Mouse (Mus musculus) embryonic stem cell, embryonic (primary cell): Measurements from ENCODE around the gene Ube2l3.

ENCODE experiments used
- CTCF ChIA-PET, 4 experiments: fragments of 300-600 bp in 2 of 4; fragments of 350-600 bp in 2 of 4; sonication (Branson Sonifier 250); formaldehyde crosslinking; loops; one replicate each; lab custom pipeline; 2022; ENCODE audit warnings: inconsistent platforms in 2 of 4; lab: Charles Lee
- POLR2A ChIA-PET, 4 experiments: fragments of 300-600 bp in 2 of 4; fragments of 350-600 bp in 2 of 4; sonication (Branson Sonifier 250); formaldehyde crosslinking; loops; one replicate each; lab custom pipeline; 2022; ENCODE audit warnings: antibody characterized with exemption in 4 of 4, inconsistent platforms in 1 of 4; lab: Charles Lee

Gene Ube2l3

DNA sequence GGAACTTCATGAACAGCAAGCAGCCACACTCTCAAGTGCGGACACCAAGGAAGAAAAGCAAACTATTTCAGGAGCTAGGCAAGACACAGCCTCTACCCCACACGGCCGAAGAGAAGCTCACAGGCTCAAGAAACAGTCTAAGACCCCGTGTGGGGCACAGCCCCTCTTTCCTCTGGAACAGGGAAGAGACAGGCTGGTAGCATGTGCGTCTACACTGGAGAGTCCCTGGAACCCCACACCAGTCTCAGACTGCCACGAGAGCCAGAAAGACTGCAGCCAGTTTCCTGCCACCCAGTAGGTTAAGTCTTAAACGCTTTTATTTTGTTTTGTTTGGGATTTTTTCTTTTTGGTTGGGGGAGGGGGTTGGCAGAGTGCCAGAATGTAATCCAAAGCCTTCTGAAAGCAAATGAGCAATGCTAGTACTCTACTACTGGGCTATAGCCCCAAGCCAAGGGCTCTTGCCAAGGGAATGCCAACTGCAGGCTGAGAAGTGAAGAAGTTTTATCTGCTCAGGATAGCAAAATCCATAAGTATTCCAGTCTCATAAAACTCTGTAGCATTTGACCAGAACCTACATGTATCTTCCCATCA lies 99.7 kb downstream of the Ube2l3 start:
- ChIA-PET POLR2A (interaction anchor here in 3 of 4 experiments (0.5 to 3.5 kb wide), 13 partner anchors 8 to 1481 kb away, joined by 3 to 14 read pairs (median 4); partner anchors contain the start of genes 2610318N02Rik (in 2 of the 3), Ppil2 (in 1 of the 3) and Ydjc (in 1 of the 3)), CTCF (no interaction called here)
